Mouse (Mus musculus) duodenum, adult 2 months (tissue): Measurements from ENCODE around the gene Snai1. TPM values are rescaled to one million over a fixed set of nuclear protein-coding genes. Genes with fewer than 3 reads are reported as not detected.

Experiments used
- polyA plus RNA-seq: library from polyadenylated mRNA; depleted of rRNA; stranded (reverse); fragments of >200 nt; gene quantifications from 2 replicates; pipeline ENCODE4 v1.2.3, GENCODE M21; 2012; ENCODE audit warnings: low replicate concordance; rRNA removed

The Snai1 gene
- 14.7 and 15.1 TPM in 2 replicates for polyA plus RNA-seq

DNA sequence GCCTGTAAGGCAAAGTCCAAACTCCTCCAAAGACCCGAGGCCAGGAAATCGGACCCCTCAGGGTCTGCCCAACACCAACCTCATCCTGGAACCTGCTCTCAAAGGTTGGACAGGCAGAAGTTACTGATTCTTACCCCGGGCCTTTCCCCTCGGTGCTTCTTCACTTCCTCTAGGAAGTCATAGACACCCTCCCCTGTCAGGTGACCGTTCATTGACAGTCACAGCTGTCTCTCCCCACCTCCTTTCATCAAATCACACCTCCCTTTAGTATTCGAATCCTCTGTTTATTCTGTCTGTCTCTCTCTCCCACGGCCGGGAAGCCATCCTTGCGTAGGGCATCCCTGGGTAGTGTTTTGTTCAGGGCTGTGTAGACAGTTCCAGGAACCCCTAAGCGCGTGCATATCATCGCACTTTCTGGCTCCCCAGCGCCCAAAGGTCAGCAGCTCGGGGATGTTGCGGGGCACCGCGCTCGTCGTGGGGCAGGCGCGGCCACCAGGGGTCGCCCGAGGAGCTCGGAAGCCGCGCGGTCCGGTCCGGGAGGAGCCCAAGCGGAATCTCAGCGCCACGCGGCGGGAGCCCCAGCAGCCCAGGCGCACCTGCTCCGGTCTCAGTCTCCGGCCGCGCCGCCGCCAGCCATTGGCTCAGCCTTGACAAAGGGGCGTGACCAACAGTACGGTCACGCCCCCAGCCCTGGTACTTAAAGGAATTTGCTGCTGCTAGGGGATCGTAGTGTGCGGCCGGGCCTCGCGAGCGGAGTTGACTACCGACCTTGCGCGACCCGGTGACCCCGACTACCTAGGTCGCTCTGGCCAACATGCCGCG, at the start of gene Snai1:
Gene Snai1, plus strand, starts transcription at position 720 of the 822 bp plus-strand sequence.

DNA sequence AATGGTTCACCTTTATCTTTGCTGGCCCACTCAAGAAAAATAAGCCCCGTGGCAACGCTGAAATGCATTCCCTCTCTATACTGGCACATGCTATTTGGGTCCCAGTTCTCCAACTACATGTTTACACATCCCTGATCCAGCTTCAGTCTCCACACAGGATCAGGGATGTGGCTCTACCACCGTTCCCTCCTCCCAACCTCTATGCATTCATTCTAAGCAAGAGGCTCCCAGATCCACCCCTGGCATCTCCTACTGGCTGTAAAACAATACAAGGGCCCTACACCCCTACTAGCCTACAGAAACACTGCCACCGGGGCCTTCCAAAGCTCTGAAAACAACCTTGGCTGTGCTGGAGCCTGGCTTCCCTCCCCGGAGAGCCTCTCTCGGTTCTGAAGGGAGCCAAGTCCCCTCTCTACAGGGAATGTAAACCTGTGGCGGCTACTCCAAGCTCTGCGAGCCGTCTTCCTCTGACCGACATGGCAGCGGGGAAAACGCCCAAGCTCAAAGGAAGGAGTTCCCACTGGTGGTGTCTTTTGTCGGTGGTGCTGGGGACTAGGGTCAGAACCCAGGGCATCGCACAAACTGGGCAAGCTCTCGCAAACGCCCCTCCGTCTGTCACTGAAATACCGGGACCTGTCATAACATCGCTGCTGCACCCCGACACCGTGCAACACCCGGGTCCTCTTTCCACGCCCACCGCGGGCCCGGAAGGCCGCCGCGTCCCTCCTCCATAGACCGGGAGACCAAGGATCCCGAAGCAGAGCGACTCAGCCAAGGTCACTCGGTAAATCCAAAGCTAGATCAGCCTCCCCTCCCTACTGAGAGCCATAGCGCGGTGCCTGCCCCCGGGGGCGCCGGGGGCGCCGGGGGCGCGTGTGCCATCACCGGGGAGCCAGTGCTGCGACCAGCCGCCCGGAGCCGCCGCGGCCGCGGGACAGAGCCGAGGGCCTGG, 46.0 kb upstream of the Snai1 start, which contains the start of gene Rnf114:
Gene Rnf114, plus strand, starts transcription at position 889 of the 952 bp plus-strand sequence.

DNA sequence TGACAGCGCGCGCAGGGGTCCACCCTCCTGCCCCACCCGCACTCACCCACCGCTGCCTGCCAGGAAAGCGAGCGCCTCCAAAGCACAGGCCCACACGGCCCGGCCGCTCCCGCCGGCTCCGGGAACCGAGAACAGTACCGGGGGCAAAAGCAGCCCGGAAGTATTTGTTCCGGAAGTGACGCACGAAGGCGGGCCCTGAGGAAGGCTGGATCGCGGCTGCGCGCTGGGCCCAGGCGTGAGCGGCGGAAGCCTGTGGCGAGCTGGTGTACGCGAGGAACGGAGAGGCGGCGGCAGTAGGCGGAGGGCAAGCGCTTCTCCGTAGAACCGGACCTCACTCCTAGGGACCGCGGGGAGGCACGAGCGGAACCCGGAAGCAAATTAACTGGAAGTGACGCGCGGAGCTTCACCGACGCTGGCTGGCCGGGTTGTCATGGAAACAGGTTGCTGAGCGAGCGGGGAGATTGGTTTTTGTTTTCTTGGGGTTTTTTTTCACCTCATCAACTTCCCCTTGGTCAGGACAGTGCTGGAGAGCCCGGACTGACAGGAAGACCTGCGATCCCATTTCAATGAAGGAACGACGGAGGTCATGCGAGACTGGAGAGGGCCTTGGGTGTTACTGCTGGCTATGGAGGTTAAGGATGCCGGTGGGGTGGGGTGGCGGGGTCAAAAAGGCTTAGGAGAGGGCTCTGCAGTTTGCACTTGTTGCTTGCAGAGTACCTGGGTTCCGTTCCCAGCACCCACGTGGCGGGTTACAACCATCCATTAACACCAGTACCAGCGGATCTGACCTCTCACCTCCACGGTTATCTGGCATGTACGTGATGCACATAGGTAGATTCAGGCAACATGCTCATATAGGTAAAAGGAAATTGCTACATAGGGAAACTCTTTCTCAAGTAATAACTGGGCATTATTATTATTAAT, 45.0 kb upstream of the Snai1 start, which contains the start of gene Spata2:
Gene Spata2, minus strand, starts transcription at position 175 of the 924 bp plus-strand sequence.

Other genes with a start within 250 kb of the Snai1 start
- gene B4galt5, start 189.0 kb upstream of the Snai1 start, polyA plus RNA-seq = 28.0 and 57.3 TPM in 2 replicates
- gene Slc9a8, start 116.5 kb upstream of the Snai1 start, polyA plus RNA-seq = 30.6 and 35.2 TPM in 2 replicates
- gene Rnf114, start 45.5 kb upstream of the Snai1 start, polyA plus RNA-seq = 62.9 and 102 TPM in 2 replicates
- gene Spata2, start 45.3 kb upstream of the Snai1 start, polyA plus RNA-seq = 37.5 and 44.1 TPM in 2 replicates
- gene Ube2v1, start 93.9 kb downstream of the Snai1 start, polyA plus RNA-seq = 81.3 and 134 TPM in 2 replicates
- 30.0 TPM in 1 of 2 replicates, not detected in the other for gene Gm20431, start 123.3 kb downstream of the Snai1 start, polyA plus RNA-seq
- gene Cebpb, start 150.7 kb downstream of the Snai1 start, polyA plus RNA-seq = 202 and 820 TPM in 2 replicates
- gene Tmem189, start 151.6 kb downstream of the Snai1 start, polyA plus RNA-seq = 31.3 and 75.1 TPM in 2 replicates